Mouse (Mus musculus) spleen, postnatal 14 days (tissue): ENCODE results near the gene Ccl20.

Experiments used
- DNase-seq, 2 experiments: peaks; one replicate each; pipeline ENCODE4 v3.0.0; 2021 to 2022; ENCODE audit warnings: low spot score in 2 of 2

Gene Ccl20

DNA sequence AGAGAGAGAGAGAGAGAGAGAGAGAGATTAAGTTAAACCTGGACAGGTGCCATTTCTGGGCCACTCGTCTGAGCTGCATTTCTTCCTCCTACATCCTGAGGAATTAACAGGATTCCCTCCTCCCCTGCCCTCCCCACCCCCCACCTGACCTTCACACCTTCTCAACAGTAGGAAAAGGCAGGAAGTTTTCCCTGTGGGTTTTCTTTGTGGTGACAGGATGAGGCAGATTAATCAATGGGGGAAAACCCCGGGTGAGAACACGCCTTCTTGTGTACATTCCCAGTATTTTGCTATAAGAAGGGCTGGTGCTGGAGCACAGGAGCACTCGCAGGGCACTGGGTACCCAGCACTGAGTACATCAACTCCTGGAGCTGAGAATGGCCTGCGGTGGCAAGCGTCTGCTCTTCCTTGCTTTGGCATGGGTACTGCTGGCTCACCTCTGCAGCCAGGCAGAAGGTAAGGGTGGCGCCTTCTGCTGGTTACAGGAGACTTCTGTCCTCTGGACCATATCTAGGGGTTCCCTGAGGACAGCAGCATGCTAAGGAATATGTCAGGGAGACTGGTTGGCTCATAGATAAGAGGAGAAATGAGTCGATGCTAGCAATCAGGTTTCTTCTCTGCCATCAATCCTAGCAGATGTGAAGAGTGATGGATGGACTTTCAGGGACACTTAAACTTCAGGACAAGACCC is at the start of gene Ccl20:
TSS of gene Ccl20 (plus strand) at position 320 of the 691 bp plus-strand sequence.
- no peak for DNase-seq

DNA sequence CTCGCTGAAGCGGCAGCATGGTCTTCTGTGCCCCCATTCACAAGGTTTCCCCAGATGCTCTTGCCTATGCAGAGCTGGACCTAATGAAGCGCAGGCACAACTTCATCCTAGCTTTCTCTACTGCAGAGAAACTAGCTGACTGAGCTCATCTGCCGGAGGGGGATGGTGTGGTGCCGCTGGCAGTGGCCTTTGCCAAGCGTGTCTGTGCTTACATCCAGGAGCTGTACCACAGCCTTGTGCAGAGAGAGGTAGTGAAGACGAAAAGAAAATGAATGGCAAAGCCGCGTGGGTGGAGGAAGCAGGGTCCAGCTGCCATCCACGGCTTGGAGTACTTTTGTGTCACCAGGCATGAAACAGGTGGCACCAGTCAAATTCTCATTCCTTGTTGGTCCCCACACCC is 49.4 kb upstream of the Ccl20 start:
- no peak for DNase-seq

DNA sequence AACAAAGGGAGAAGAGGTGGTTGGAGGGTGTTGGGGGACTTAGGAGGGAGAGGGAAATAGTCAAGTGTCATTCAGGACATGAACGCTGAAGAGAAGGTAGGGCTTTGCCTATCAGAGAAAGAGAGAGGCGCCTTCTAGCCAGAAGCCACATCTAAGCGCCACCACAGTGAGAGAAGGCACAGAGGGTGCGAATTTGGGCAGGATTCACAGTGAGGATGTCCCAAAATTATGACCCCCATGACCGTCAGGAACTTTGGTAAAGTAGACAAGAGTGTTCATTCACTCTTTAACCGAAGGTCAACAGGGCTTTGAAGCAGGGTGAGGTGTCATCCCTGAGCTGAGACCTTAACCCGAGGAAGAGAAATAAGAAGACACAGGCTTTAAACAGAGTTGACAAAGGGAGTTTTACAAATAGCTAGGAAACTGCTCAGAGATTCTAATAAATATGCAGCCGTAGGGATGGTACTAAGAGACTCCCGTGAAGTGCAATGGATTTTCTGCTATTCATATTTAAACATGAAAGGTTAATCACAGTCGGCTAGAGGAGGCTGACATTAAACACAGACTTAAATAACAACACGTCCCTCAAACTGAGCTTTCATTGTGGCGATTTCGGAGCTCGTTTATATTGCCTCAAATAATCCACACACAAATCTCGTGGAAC is 40.9 kb upstream of the Ccl20 start:
- no peak for DNase-seq

DNA sequence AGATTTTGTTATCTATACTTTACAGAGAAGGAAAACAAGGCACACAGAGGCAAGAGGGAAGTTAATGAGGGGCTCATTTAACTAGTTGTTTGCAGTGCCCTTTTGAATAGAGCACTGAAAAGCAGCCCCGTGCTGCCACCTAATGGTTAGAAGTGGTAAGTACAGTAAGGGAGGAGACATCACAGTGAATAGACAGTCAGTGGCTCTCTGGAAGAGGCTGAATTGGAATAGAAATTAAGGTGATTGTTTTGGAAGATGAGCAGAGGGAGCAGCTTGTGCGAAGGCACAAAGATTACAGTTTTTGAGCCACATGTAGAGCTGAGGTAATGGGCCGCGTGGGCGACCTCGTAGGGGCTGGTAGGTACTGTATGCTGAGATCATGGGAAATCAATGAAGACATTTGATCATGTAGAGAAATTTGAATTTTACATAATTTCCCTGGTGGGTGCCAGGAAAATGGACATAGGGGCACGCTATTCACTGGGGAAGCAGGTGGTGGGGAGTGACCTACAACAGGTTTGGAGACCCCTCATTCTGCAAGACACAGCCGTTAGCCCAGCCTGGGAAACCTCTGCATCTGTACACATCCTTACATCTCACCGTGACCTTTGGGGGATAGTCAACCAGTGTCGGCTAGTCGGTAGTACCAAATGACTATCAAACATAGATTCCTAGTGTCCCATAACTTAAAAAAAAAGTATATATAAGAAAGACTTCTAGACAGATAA is 40.2 kb upstream of the Ccl20 start:
- no peak for DNase-seq

DNA sequence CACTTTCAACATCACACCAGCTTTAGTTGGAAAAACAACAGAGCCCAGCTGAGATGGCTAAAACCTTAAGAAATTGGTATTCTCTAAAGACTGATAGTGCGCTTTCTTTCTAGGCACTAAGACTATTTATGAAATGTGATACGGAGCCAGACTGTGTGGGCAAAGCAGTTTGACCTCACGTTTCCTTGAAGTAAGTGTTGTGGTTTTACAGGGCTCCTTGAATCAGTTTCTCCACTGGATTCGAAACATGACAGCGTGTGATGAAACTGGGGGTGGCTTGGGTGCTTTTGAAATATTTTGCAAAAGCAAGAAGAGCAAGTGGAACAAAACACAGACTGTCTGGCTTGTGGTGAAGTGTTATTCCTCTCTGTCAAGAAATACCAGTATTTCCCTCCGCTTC is 39.5 kb upstream of the Ccl20 start:
- DNase-seq: no peak

DNA sequence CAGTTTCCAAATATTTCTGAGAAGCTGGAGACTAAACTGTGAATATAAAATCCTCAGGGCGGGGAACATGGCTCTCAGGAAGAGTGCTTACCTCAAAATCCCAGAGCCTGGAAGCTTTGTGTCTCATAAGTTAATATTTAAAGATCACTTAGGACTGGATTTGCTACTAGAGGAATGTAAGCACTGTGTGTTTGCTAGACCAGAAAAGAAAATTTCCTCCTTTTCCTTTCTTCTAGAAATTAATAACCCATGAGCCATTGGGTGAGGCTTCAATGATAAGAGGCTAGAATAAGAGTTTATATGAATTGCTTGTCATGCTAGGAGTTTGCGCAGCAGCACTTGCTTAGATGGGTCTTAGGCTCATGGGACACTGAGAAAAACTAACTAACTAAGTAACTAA is 31.8 kb upstream of the Ccl20 start:
- no peak for DNase-seq

DNA sequence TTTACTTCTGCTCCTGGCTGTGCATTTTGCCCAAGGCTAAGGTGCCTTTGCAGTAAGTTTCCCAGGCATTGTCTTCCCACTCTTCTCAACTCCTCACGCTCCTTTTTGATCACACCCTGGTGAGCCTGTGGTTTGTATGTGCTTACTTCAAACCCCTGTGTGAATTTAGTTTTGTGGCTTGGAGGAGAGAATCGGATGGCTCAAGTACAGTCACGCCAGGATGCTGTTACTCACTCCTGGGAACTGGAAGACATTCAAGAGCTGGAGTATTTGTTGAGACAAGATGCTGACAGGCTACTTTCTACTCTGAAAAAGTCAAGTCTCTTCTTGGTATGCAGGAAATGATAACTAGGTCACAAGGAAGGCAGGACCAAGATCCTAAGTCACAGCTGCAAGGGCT is 25.3 kb upstream of the Ccl20 start:
- no peak for DNase-seq

DNA sequence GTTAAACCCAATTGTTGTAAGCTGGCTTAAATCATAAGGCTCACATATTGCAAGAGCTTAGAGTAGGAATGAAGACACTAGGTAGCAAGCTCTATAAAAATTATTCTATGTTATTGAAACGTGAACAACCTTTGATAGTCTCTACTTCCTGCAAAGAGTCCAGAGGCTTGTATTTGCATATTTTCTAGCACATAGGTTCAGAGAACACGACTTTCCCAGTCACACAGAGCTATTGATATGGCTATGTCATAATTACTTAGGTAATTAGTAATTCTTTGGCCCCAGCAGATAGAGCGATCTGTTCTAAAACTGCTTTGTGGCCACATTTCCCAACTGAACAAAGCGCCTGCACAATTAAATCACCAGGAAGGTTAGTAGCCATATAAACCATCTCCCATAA is 19.6 kb upstream of the Ccl20 start:
- DNase-seq: no peak

DNA sequence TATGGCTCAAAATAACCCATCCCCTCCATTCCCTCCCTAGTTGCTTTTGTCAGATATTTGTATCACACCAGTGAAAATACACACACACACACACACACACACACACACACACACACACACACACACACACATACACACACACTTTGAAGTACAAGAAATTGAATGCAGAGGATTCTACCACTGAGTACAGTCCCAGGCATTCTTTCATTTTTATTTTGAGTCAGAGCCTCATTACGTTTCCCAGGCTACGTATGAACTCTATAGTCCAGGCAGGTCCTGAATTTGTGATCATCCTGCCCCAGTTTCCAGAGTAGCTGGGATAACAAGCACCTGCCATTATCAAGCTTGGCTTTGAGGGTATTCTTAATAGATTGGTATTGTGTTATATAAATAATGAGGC is 17.4 kb upstream of the Ccl20 start:
- DNase-seq: no peak

DNA sequence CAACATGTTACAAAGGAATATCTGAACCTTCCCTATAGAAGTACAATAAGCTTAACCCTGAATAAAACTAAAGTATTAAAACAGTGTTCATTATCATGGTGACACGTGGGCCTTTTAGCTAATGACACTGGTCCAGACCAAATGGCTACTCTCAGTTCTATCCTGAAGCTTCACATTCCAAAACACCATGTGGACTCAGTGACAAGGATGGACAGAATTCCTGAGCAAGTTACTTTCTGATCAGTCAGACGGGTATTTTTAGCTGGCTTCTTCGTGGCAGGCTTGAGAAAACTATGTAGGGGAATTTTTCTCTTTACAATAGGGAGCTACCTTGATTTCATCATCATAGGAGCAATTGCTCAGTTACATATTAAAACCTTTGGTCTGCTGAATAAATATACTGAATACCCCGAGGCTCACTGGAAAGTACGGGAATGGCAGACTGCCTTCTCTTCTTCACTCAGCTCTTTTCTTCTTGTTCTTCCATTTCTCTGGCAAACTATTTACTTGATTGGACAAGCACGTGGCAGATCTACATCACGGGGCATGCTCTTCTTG is 16.9 kb upstream of the Ccl20 start:
- no peak for DNase-seq

DNA sequence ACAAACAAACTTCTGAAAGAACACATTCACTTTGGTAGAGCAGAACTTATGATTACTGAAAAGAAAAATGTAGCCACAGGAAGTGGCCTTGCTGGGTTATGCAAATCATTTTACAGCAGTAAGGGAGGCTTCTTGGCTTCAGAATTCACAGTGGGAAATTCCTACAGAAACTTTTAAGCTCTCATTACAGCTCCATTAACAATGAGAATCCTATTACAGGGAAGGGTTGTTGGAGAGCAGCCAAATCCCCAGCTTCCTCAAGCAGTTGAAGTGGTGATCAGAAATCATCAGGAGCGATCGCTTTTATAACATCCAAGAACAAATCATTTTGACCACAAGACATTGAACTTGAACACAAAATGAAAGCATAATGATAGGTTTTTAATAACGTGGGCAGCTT is 14.7 kb upstream of the Ccl20 start:
- no peak for DNase-seq

DNA sequence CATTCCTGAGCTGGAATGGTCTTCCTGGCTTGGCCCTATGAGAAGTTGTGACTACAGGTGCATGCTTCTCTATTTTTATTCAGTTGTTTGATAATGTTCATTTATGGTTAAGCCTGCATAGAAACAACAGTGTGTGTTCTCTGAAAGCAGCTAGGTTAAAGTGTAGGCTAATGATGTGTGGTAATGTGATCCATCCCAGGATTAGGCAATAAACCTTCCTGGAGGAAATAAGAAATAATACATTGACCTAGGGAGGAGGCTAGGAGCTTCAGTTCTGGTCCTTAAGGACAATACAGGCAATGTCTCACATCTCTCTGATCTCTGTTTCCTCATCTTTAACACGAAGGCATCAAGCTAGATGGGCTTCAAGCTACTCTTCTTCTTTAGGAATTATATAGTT is 11.1 kb upstream of the Ccl20 start:
- DNase-seq: no peak

DNA sequence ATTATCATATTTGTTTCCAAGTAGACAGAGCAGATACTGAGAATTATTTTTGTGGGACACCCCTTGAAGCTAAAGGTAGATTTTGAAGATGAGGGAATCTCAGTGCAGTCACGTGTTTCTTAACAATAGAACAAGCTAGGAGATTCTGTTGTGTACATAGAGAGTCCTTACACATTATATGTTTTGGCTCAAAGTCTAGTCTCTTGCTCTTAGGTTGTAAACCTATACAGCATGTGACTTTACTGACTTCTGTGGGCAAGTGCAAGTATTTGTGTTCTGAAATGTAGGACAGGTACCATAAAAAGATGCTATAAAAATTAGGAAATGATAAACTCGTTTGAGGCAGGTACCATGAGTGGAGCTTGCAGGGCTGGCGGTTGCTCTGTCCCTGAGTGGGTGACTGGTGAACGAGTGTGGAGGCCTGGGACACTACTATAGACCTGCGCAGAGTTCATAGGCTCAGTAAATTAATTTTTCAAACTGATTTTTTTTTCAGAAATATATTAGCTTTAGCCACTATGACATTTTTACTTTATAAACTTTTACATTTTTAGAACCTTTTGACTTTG is 9.1 kb upstream of the Ccl20 start:
- no peak for DNase-seq

DNA sequence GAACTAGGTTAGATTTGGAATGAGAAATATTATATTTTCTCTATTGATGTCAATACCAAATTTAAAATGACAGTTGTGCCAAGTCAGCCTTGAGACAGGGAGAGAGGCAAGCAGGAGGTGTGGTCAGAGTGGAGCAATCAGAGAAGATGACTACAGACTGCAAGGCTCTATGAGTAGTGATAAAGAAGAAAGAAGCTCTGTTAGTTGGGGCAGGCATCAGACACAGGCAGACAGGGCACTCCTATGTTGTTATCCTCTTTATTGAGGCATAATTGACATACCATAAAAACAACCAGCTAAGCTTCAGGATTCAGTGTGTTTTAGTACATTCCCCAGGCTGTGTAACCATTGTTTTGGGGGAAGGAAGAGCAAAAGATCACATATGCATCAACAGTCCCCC is 5.6 kb upstream of the Ccl20 start:
- DNase-seq: no peak

DNA sequence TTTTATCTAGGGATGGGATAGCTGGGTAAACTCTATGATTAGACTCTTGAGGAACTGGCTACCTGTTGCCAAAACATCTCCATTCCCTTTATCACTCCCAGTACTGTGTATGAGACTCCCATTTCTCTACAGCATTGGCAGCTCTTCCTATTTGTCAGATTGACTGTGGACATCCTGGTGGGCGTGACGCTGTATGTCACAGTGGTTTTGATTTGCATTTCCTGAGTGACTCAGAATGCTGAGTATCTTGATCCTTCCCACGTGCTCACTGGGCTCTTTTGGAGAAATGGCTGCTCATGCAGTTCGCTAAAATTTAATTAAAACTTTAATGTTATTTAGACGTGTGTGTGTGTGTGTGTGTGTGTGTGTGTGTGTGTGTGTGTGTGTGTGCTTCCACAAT is 4.8 kb upstream of the Ccl20 start:
- no peak for DNase-seq

DNA sequence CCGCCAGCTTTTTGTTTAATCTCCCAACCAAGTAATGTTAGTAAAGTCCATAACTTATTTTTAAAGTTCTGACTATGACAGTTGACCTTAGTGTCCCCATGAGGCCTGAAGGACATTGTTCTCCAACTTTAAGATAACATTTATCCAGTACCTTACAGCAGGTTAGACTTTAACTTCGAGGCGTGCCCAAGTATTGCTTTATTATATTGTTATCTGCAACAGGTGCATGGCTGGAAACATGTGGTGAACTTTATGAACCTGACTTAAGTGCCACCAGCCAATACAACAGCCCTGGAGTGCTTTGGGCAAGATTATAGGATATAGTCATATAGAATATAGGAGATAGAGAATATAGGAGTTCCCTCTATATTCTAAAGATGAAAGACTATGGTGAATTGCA is 651 bp downstream of the Ccl20 start:
- no peak for DNase-seq

DNA sequence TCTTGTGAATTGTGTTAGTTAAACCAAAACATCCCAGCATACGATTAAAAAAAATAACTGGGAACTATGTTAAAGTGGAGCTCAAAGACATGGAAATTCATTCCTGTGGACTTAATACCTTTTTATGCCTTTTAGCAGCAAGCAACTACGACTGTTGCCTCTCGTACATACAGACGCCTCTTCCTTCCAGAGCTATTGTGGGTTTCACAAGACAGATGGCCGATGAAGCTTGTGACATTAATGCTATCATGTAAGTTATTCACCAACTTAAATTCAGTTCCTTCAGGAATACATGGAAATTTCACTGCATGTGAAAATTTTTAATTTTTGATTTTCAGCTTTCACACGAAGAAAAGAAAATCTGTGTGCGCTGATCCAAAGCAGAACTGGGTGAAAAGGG is 1.1 kb downstream of the Ccl20 start:
- no peak for DNase-seq

DNA sequence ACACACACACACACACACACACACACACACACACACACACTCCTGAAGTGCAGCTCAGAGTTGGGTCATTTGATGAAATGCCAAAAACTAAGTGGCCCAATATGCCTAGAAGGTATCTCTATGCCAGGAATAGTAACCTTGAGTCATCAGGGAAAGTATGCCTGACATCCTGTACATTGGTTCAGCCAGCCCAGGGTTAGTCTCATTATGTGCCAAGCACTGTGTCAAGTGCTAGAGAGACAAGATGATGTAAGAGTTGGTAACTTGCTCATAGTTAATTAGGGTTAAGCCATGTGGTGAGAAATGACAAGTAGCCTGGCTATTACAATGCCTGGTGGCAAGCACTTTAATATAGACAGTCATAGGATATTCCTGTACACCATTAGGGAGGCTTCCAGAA is 3.3 kb downstream of the Ccl20 start:
- no peak for DNase-seq

DNA sequence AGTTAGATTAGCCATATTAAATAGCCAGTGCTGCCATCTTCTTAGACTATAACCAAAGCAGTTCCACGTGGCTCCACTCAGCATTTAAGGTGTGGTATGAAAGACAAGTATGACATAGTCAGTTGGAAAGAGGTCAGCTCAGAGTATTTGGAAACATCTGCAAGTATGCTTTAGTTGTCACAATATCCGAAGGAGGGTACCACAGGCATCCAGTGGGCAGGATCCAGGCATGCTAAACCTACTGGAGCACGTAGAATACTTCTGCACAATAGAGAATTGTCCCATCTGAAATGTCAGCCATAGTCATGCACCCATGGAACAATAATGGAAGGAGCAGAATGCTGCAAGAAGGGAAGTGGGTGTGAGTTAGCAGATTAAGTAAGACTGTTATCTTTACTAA is 3.7 kb downstream of the Ccl20 start:
- no peak for DNase-seq

DNA sequence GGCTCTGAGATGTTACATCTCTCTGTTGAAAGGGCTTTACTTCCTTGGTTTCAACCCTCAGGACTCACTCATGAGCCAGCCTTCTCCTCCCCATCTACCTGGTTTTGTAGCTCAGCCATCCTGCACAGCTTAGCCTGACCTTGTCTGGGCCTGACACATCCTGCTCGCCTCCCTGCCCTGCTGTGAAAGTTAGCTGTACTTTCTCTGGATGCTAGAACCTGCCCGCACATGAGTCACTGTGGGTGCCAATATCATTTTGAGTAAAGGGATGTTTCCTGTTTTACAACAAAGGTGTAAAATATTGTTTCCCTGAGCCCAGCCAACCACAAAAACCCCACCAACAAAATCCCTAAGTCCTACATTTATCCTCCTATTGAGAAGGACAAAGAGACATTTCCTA is 6.6 kb downstream of the Ccl20 start:
- no peak for DNase-seq

DNA sequence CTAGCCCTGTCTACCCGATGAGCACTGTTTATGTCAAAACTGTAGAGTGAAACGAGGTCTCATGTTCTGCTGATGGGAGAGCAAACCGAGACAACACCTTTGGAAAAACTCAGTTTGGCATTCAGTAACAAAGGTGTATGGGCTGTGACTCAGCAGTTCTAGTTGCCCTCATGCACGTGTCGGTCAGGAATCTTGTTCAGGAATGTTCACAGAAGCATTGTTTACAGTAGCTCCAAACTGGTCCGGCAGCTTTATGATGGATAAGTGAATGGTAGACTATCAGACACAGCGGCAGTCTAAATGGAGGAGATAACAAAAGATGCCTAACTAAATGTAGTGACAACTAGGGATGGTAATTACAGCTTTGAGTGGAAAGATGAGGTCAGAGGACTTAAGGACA is 19.3 kb downstream of the Ccl20 start:
- DNase-seq: no peak

DNA sequence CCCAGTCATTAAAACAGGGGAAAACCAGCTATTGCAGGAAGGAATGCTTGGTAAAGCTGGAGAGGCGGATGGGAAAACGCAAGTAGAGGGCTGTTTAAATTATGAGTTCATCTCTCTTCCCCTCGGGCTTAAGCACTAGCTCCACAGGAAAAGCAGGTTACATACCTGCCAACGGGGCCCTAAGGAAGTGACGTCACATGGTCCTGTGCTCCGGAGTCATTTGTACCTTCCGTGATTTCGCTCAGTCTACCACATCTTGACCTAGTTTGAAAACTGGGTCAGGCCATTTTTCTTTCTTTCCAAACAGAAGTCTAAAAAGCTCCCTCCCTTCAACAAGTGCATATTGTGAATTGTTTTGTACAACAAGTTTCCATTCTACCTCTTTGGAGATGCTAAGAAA is 21.3 kb downstream of the Ccl20 start:
- no peak for DNase-seq

DNA sequence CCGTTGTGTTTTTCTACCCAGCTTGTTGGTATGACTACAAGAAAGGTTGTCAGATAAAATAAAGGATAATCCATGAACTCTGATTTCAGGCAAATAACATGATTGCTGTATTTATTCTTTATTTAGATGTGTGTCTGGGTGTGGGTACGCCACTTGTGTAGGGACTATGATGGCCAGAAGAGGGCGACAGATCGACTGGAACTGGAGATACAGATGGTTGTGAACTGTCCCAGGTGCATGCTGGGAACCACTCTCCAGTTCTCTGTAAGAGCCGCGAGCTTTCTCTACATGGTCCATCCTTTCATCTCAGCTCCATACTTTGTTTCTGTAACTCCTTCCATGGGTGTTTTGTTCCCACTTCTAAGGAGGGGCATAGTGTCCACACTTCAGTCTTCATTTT is 22.2 kb downstream of the Ccl20 start:
- no peak for DNase-seq
